Mouse (Mus musculus): ENCODE results near the gene Plcl2.

Plcl2 gene

GRCm38 (mm10) chr17:50735382-50735954, 226.3 kb downstream of the Plcl2 start:
- no peak for DNase-seq (ENCODE audit: low read depth, low spot score)

DNA sequence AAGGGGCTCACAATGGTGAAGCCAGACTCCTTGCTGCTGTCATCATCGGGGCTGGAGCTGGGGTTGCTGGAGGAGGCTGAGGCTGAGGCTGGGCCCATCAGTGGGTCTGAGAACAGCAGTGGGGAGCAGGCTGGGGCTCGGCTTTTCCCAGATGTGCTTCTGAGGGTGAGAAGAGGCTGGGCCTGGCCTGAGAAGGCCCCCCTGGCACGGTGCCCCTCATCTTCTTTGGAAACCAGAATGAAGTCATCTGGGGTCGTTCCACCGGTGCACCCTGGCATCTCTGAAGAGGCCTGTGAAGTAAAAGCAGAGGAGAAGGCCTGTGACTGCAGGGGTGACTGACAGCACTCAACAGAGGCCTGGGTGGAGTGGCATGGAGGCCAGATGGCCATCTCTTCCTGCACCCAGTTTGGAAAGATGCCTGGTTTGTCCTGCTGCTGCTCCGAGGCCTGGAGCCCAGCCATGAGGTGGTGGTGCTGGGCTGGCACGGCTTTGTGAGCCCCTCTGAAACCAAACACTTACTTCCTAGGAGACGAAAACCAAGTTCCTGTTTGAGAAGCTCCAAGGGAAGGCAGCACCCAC, 226.8 kb downstream of the Plcl2 start:
- no peak for DNase-seq (ENCODE audit: low read depth, low spot score)

- no peak for DNase-seq (ENCODE audit: low read depth, low spot score)
Observed at GRCm38 (mm10) chr17:50737068-50737467, 227.9 kb downstream of the Plcl2 start.

Measured in forelimb bud, embryonic 11.5 days (tissue).